Mouse (Mus musculus) 3134 (cell line): Measurements from ENCODE around the gene Defb43.
A peak's percentile ranks its signal among the peaks of the same experiment; 100 is the strongest.

Experiments
- DNase-seq: peaks from one replicate; pipeline ENCODE4 v3.0.0-alpha.2; 2011; ENCODE audit warnings: low spot score; ENCODE audit not compliant: insufficient read length; ENCODE audit errors: extremely low read depth

The Defb43 gene

GRCm38 (mm10) chr14:63011471-63011870, at the start of gene Defb43:
Gene Defb43, plus strand, starts transcription at chr14:63011771.
- DNase-seq: no peak

- no peak for DNase-seq
These were observed 47.9 kb upstream of the Defb43 start for GRCm38 (mm10) chr14:62963632-62964031.

GRCm38 (mm10) chr14:62965342-62965741, 46.2 kb upstream of the Defb43 start:
- DNase-seq: no peak

GRCm38 (mm10) chr14:62965811-62966520, 45.6 kb upstream of the Defb43 start:
- DNase-seq: no peak

DNA sequence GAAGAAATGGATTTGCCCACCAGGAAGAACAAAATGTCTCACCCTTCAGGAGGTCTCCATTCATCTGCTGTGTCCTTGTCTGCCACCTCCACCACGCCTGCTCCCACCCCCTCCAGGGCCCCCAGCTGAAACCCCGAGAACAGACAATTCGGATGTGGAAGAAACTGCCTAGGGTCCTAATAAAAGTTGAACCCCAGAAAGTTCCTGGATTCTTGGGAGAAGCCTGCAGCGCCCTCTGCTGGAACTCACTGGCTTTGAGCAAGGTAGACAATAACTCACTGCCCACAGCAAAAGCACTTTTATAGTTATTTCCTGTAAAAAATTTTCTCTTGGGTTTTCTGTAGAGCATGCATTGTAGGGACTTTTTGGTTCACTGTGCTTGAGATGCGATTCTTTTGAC, 36.5 kb upstream of the Defb43 start:
- peak; percentile 24 for DNase-seq

DNA sequence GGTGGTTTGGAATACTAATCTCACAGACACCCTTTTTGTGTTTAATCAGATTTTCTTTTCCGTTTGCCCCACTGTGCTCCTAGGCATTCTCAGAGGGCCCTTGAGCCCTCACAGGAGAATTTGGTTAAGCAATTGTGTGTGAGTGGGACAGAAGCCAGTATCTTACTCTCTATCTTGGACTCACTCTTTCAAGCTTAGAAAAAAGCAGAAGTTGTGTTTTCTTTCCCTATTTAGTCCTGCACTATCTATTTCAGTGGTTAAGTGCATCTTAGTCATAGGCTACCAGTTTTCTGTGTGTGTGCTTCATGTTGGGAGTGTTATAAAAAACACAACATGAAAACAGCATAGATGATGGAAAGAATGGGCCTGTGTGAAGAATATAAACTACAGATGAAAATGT, 31.8 kb upstream of the Defb43 start:
- DNase-seq: no peak

DNA sequence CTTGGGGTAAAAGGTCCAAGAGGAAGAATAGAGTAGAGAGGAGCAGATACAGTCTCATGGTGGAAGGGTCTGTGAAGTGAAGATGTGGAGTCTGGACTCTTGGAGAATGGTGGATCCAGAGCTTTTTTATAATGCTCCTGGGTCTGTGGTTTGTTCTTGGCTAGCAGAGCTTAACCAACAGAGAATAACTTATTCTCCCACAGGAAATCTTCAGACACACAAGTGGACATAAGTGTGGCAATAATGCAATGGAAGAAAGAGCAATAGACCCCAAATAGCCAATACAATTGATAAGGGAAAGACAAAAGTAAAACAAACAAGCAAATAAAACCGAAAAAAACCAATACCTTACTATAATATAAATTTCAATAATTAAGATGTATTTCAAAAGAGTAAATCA, 27.2 kb upstream of the Defb43 start, which contains the start of gene Defb48:
TSS of gene Defb48 (minus strand) at position 101 of the 400 bp plus-strand sequence.
- DNase-seq: no peak

GRCm38 (mm10) chr14:62991271-62991670, 20.3 kb upstream of the Defb43 start:
- peak; percentile 10 for DNase-seq

GRCm38 (mm10) chr14:62991849-62992510, 19.6 kb upstream of the Defb43 start:
- DNase-seq: peak; percentile 4

GRCm38 (mm10) chr14:62997777-62998176, 13.8 kb upstream of the Defb43 start, which contains the start of gene Defb47:
Gene Defb47, plus strand, starts transcription at chr14:62998077.
- no peak for DNase-seq

DNA sequence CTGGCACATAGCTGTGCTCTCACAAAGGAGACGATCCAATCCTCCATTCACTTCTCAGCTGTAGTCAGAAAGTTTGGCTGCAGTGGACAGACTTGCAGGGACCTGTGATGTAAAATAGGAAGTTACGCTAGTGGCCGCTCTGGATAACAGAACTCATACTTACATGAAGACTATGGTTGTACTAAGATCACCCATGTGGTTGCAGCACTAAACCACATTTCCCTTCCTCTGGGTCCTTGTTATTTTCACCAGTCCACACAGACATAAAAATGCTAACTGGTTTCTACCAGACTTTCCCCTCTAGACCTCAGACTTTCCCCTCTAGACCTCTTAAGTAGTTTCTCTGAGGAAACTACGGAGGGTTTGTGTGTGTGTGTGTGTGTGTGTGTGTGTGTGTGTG, 12.6 kb upstream of the Defb43 start:
- DNase-seq: no peak

DNA sequence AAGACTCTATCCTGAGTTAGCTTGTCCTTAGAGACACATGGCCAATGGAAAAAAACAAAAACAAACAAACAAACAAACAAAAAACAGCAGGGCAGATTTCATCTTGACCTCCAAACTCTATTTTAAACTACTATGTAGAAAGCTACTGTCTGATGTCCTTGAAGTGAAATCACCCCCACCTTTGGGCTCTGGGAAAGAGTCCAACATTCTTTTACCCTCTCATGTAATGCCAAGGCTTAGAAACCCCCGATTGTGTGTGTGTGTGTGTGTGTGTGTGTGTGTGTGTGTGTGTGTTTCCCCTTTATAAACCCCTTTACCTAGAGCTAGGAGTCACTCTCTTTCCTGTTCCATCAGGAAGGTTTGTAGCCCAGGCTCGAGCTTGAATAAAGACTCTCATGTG, 9.0 kb upstream of the Defb43 start:
- no peak for DNase-seq

- no peak for DNase-seq
These were observed 1.5 kb downstream of the Defb43 start for GRCm38 (mm10) chr14:63013082-63013481.

DNA sequence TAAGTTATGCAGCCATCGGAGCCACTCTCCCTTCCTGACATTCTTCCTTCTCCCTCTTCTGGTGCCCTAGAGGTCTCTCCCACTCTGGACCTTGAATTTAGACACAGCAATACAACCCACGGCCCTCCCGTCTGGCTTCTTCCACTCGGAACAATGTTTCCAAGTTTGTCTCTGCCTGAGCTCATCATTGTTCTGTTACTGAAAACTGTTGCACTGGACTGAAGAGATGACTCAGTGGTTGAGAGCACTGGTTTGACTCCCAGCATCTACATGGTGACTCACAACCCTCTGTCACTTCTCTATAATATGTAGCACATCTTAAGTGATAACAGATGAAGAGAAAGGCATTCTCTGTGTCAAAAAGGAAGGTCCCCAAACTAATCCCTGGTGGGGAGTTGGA, 3.1 kb downstream of the Defb43 start:
- peak; percentile 27 for DNase-seq

DNA sequence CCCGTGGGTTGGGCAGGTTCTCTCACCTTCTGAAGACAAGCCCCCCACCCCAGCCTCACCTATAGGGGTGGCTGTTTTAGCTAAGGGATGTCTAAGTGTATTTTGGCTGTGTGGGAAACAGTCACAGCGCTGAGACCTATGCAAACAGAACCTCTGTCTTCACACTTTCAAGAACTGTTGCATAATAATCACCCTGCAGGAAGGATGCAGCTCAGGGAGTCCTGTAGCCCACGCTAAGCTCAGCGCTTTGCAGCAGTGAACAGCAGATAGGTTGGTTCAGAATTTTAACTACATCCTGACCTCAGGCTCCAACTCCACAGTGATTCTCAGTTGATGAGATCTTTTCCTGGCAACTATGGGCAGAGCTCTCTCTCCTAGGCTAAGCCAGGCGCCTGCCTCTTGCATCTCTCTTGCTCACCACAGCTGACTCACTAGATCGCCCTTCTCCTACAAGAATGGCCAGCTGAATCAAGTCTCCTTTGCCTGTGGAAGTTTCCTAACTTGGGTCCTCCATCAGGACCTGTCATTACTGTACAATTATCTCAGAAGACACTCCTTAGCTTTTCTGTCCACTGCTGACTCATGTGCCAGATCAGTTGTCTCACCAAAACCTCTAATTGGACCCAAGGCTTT, 9.1 kb downstream of the Defb43 start:
- peak; percentile 31 for DNase-seq

- DNase-seq: no peak
These were observed 35.1 kb downstream of the Defb43 start, which contains the start of gene Defb42 for GRCm38 (mm10) chr14:63046691-63047090. Gene Defb42, plus strand, starts transcription at chr14:63046991.

GRCm38 (mm10) chr14:63049910-63050370, 38.4 kb downstream of the Defb43 start, which contains the start of gene Defb30:
Gene Defb30, minus strand, starts transcription at chr14:63049960.
- no peak for DNase-seq

GRCm38 (mm10) chr14:63050769-63051168, 39.2 kb downstream of the Defb43 start:
- peak; percentile 60 for DNase-seq

- DNase-seq: peak; percentile 30
These were observed 43.2 kb downstream of the Defb43 start for GRCm38 (mm10) chr14:63054729-63055128.

DNA sequence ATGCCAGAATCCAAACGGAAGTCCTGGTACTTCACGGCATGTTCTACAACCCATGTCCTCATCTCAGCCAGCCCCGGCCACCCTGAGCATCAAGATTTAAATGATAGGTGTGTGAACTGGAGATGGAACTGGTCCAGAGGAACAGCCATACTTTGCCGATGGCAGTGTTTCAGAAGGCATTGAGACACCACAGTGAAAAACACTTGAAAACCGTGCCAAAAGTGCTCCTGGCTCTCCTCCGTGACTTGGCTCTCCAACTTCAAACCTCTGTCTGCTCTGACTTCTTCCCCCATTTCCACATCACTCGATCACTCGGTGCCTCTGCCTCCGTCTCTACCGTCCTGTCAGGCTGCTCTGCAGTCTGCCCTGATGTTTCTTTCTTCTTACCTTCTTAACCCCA, 48.8 kb downstream of the Defb43 start:
- no peak for DNase-seq

DNA sequence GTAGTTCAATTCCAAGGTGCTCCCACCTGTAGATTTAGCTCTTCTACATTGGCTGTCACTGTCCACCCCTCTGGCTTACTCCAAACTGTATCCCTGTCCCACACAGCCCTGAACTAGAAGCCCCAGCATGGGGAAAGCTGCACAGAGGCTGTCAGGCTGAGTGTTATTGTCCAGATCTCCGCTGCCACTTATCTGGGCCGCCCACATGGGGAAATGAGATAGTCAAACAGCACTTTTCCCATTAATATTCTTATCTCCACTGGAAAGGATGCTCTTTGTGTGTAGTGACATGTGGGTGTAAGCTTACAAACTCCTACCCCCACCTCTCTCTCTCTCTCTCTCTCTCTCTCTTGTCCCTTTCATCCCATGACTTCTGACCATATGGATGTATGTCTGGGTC, 50.6 kb downstream of the Defb43 start:
- no peak for DNase-seq
